8 mouse cellular contexts compared by ENCODE assay signal in genomic region chr5:66503557-66504433, GRCm38 (mm10).
DNase-seq lines count a peak whose midpoint lies in the region; ATAC-seq and TF ChIP-seq lines count a peak whose summit lies in the region.

No protein-coding gene starts in this region.

- no peaks in the 10 kb centered on the region for H3K9me3 ChIP-seq in ES-E14 (ENCODE audit: control insufficient read depth, insufficient read depth, low read depth, low read length)
- no peaks in the 10 kb centered on the region for H3K9me3 ChIP-seq in intestine, postnatal 0 days (ENCODE audit: control insufficient read depth)

- H3K4me1 ChIP-seq in ES-E14 (ENCODE audit: control insufficient read depth in 2 of 2, insufficient read depth in 2 of 2, low read length in 2 of 2, poor library complexity in 1 of 2): no peaks in the 10 kb centered on the region
- 0 out of 2 replicates have a peak, but pooled peaks cover 7% of the 10 kb centered on the region for H3K4me1 ChIP-seq in intestine, postnatal 0 days (replicated peaks; ENCODE audit: control insufficient read depth, insufficient read depth, low read length)

- no peaks in the 10 kb centered on the region for H3K36me3 ChIP-seq in ES-E14 (ENCODE audit: control insufficient read depth, insufficient read depth, low read length, poor library complexity, severe bottlenecking)
- H3K36me3 ChIP-seq in intestine, postnatal 0 days (ENCODE audit: control insufficient read depth, insufficient read depth): no peaks in the 10 kb centered on the region

- no peak overlapping the region for H3K4me3 ChIP-seq in ES-E14 (ENCODE audit: insufficient read depth in 1 of 2, low read depth in 1 of 2, low read length in 2 of 2, poor library complexity in 1 of 2, severe bottlenecking in 1 of 2)
- H3K4me3 ChIP-seq in intestine, postnatal 0 days (ENCODE audit: low read depth, low read length): no peak overlapping the region

- peak; percentile 57 for DNase-seq in embryo, embryonic 10 days (ENCODE audit: low spot score)
- no peak for DNase-seq in embryo, embryonic 9.5 days (ENCODE audit: extremely low spot score)
- DNase-seq in ES-E14 (ENCODE audit: low read depth, low spot score): peak; percentile 9
- peak; percentile 18 to 50 for DNase-seq in lung, adult 18-20 months
- no peak for DNase-seq in right cerebral cortex, adult 18-20 months
- no peak for DNase-seq in gastrocnemius, adult 18-20 months (ENCODE audit: low spot score)

- ATAC-seq in intestine, postnatal 0 days: no peak
- no peak for ATAC-seq in monocyte, adult 5-6 weeks (replicated peaks; ENCODE audit: insufficient number of reproducible peaks, low FRiP score, low TSS enrichment, poor library complexity, severe bottlenecking)

- in situ Hi-C loops in ES-E14 (cut with MboI; ENCODE audit: low sequenced_read_pairs in 2 of 2, unreplicated experiment in 2 of 2): no loop called here

- H3K27me3 ChIP-seq in intestine, postnatal 0 days (replicated peaks; ENCODE audit: control insufficient read depth, insufficient read depth, low read length): no peaks in the 10 kb centered on the region

- TF ChIP-seq CTCF in intestine, postnatal 0 days (IDR thresholded peaks at IDR 0.05; ENCODE audit: low read depth): no peak

- H3K9ac ChIP-seq in ES-E14 (ENCODE audit: insufficient read depth, low read depth, low read length, poor library complexity, severe bottlenecking): no peak overlapping the region
- no peak overlapping the region for H3K9ac ChIP-seq in intestine, postnatal 0 days (ENCODE audit: low read depth, low read length)

- WGBS in intestine, postnatal 0 days: 27% methylated on average over 17 of the region's 17 CpGs

- H3K4me2 ChIP-seq in intestine, postnatal 0 days (replicated peaks; ENCODE audit: low read depth): peak overlapping the region; percentile 35; the same call in 1 of the 2 replicates

- no peak overlapping the region for H3K27ac ChIP-seq in ES-E14 (ENCODE audit: insufficient read depth, low read depth, low read length, poor library complexity, severe bottlenecking)
- H3K27ac ChIP-seq in intestine, postnatal 0 days (ENCODE audit: low read depth, low read length): no peak overlapping the region

TF ChIP-seq in ES-E14, 5 proteins besides CTCF, POLR2A, EP300 and RAD21:
- TF ChIP-seq HCFC1 (IDR thresholded peaks at IDR 0.05; ENCODE audit: borderline replicate concordance, insufficient read depth, low read length) (no peak), MAFK (IDR thresholded peaks at IDR 0.05; ENCODE audit: insufficient read depth, low read depth, low read length) (no peak), ZC3H11A (IDR thresholded peaks at IDR 0.05; ENCODE audit: borderline replicate concordance, low read depth, low read length) (no peak), ZNF384 (IDR thresholded peaks at IDR 0.05; ENCODE audit: low read depth, low read length) (no peak), CHD2 (IDR thresholded peaks at IDR 0.05; ENCODE audit: low read depth, low read length) (no peak)

Comparison
In these comparisons a context has a peak if more than half of its experiments do, and no peak if none do; other contexts are left out.
1. DNase-seq: peak in embryo, embryonic 10 days (single experiment), ES-E14 (single experiment) and lung, adult 18-20 months (2 of 2); none in embryo, embryonic 9.5 days (single experiment), right cerebral cortex, adult 18-20 months (single experiment) and gastrocnemius, adult 18-20 months (single experiment).